Mouse (Mus musculus) C2C12 (cell line): ENCODE data around the gene Bcas2.

ENCODE experiments used
- CEBPB ChIP-seq: IDR thresholded peaks from one replicate; pipeline ENCODE4 v1.6.1; 2011; ENCODE audit warnings: low read depth, mild to moderate bottlenecking, control low read depth, moderate library complexity
- CTCF ChIP-seq: IDR thresholded peaks from one replicate; pipeline ENCODE4 v1.5.1; 2011; ENCODE audit not compliant: control insufficient read depth, insufficient read depth, insufficient read length
- FOSL1 ChIP-seq: IDR thresholded peaks from one replicate; pipeline ENCODE4 v1.8.0; 2011; ENCODE audit warnings: mild to moderate bottlenecking, low read length; ENCODE audit not compliant: poor library complexity, insufficient read depth, severe bottlenecking
- MYOD1 ChIP-seq: IDR thresholded peaks from one replicate; pipeline ENCODE4 v1.6.1; 2011; ENCODE audit warnings: low read depth; ENCODE audit not compliant: control insufficient read depth, insufficient read length
- MYOG ChIP-seq: IDR thresholded peaks from one replicate; pipeline ENCODE4 v1.6.1; 2011; ENCODE audit not compliant: control insufficient read depth, insufficient read length; ENCODE audit errors: extremely low read depth
- USF1 ChIP-seq: IDR thresholded peaks from one replicate; pipeline ENCODE4 v1.6.1; 2011; ENCODE audit warnings: low read depth, mild to moderate bottlenecking, control low read depth, moderate library complexity

GRCm38 (mm10) chr3:103208237-103208636, 36.8 kb downstream of the Bcas2 start:
- TF ChIP-seq USF1: no peak
- no peak for TF ChIP-seq CTCF
- no peak for TF ChIP-seq MYOD1
- TF ChIP-seq CEBPB: no peak
- TF ChIP-seq FOSL1: no peak
- no peak for TF ChIP-seq MYOG
